ENCODE assay signal across 22 mouse cellular contexts in the genomic region with DNA sequence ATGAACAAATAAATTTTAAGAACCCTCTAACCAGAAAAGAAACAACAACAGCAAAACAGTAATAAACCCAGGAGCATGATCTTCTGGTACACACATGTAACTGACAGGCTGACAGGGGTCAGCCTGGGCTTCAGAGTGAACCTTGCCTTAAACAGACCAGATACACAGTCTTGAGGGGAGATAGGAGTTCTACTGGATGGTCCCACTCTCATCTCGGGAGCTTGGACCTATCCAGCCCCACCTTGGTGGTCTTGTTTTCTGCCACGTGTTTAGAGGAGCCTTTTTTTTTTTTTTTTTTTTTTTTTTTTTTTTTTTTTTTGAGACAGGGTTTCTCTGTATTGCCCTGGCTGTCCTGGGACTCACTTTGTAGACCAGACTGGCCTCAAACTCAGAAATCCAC. TPM values are rescaled to one million over a fixed set of nuclear protein-coding genes. Genes with fewer than 3 reads are reported as not detected.
DNase-seq lines count a peak whose midpoint lies in the region; ATAC-seq and TF ChIP-seq lines count a peak whose summit lies in the region.
"Had no signal": no experiment of that assay in that cellular context is flagged by ENCODE, and none has a peak within 500 bp of the region (broad histone marks: within the 10 kb centered on the region; RNA-seq: fewer than 3 reads in every experiment).

No protein-coding gene starts in this region.

- H3K27ac ChIP-seq in heart, embryonic 12.5 days (ENCODE audit: poor library complexity, severe bottlenecking): no peak overlapping the region
- H3K27ac ChIP-seq in heart, adult 2 months: no peak overlapping the region
- H3K27ac ChIP-seq in thymus, adult 2 months (ENCODE audit: control insufficient read depth, insufficient read depth, low read length): peak overlapping the region; percentile 99
- no peak overlapping the region for H3K27ac ChIP-seq in ES-E14 (ENCODE audit: insufficient read depth, low read depth, low read length, poor library complexity, severe bottlenecking)
- H3K27ac ChIP-seq: embryonic facial prominence, embryonic 12.5 days; embryonic facial prominence, embryonic 15.5 days; hindbrain, embryonic 12.5 days; hindbrain, embryonic 15.5 days had no signal

- TF ChIP-seq EP300 in heart, adult 2 months (IDR thresholded peaks at IDR 0.05; ENCODE audit: insufficient read depth, low read depth, low read length): no peak

- H3K9me3 ChIP-seq in heart, embryonic 12.5 days (replicated peaks): no peaks in the 10 kb centered on the region
- no peaks in the 10 kb centered on the region for H3K9me3 ChIP-seq in ES-E14 (ENCODE audit: control insufficient read depth, insufficient read depth, low read depth, low read length)
- H3K9me3 ChIP-seq: embryonic facial prominence, embryonic 12.5 days; embryonic facial prominence, embryonic 15.5 days; heart, embryonic 10.5 days; hindbrain, embryonic 12.5 days; hindbrain, embryonic 15.5 days had no signal

- H3K27me3 ChIP-seq in heart, embryonic 12.5 days (replicated peaks): peaks cover 44% of the 10 kb centered on the region
- H3K27me3 ChIP-seq in heart, adult 2 months (ENCODE audit: control insufficient read depth, insufficient read depth, low read length): no peaks in the 10 kb centered on the region
- no peaks in the 10 kb centered on the region for H3K27me3 ChIP-seq in thymus, adult 2 months (ENCODE audit: control insufficient read depth, insufficient read depth, low read length)
- H3K27me3 ChIP-seq: Patski had no signal

- no peak for TF ChIP-seq POLR2A in heart, adult 2 months (IDR thresholded peaks at IDR 0.05; ENCODE audit: insufficient read depth, low read depth, low read length)
- no peak for TF ChIP-seq POLR2A in thymus, adult 2 months (IDR thresholded peaks at IDR 0.05; ENCODE audit: control insufficient read depth, extremely low read depth, insufficient read depth, low read length, poor library complexity)

- ATAC-seq in heart, embryonic 12.5 days (ENCODE audit: insufficient number of reproducible peaks, low FRiP score): no peak
- ATAC-seq: forebrain, embryonic 14.5 days; Patski had no signal

- WGBS in heart, embryonic 12.5 days: 18% methylated on average over 2 of the region's 2 CpGs
- 49% methylated on average over 2 of the region's 2 CpGs for WGBS in heart, adult 2 months
- 4% methylated on average over 2 of the region's 2 CpGs for WGBS in thymus, adult 2 months

- peaks cover 24% of the 10 kb centered on the region for H3K4me1 ChIP-seq in heart, embryonic 12.5 days (replicated peaks)
- peaks cover 2% of the 10 kb centered on the region; the same call in 1 of the 2 replicates for H3K4me1 ChIP-seq in heart, adult 2 months (ENCODE audit: control insufficient read depth, insufficient read depth, low read length)
- peaks cover 80% of the 10 kb centered on the region for H3K4me1 ChIP-seq in thymus, adult 2 months (replicated peaks; ENCODE audit: control insufficient read depth, insufficient read depth, low read length)
- H3K4me1 ChIP-seq in ES-E14 (ENCODE audit: control insufficient read depth in 2 of 2, insufficient read depth in 2 of 2, low read length in 2 of 2, poor library complexity in 1 of 2): 0 out of 4 replicates have a peak, but pooled peaks cover 2 to 5% of the 10 kb centered on the region in 2 experiments

- TF ChIP-seq CTCF in heart, adult 2 months (IDR thresholded peaks at IDR 0.05): no peak
- no peak for TF ChIP-seq CTCF in thymus, adult 2 months (IDR thresholded peaks at IDR 0.05; ENCODE audit: borderline replicate concordance, control insufficient read depth, extremely low read depth, insufficient read depth, low read length, poor library complexity)

- H3K4me2 ChIP-seq in heart, embryonic 12.5 days: peak overlapping the region; percentile 90; the same call in 1 of the 2 replicates

- intact Hi-C loops in heart, adult 2 months (cut with DNase I): loop anchor here (5.0 kb wide), 1 partner anchor 245 kb away; no protein-coding TSS in a partner anchor

- no peak for DNase-seq in heart, adult 2 months
- no peak for DNase-seq in thymus, adult 2 months
- DNase-seq in thymus, postnatal 0 days (ENCODE audit: low spot score): no peak
- DNase-seq in ES-E14 (ENCODE audit: low read depth, low spot score): no peak
- no peak for DNase-seq in cerebellum, adult 9-11 months
- DNase-seq: adrenal gland, postnatal 10 days; adrenal gland, postnatal 36 days; B cell, adult 2 months; cerebellum, adult 18-20 months; cerebellum, adult 9-10 months; cerebellum, postnatal 25 days; gastrocnemius, postnatal 25 days; heart, adult 18-20 months had no signal

- no peaks in the 10 kb centered on the region for H3K79me2 ChIP-seq in heart, adult 2 months (replicated peaks; ENCODE audit: control insufficient read depth, insufficient read depth, low read length)

- H3K36me3 ChIP-seq in heart, embryonic 12.5 days: no peaks in the 10 kb centered on the region
- no peaks in the 10 kb centered on the region for H3K36me3 ChIP-seq in heart, adult 2 months (ENCODE audit: control insufficient read depth, insufficient read depth, low read length)
- no peaks in the 10 kb centered on the region for H3K36me3 ChIP-seq in thymus, adult 2 months (ENCODE audit: control insufficient read depth, insufficient read depth, low read length)
- H3K36me3 ChIP-seq in ES-E14 (ENCODE audit: control insufficient read depth, insufficient read depth, low read length, poor library complexity, severe bottlenecking): no peaks in the 10 kb centered on the region
- H3K36me3 ChIP-seq: embryonic facial prominence, embryonic 12.5 days; embryonic facial prominence, embryonic 15.5 days; heart, embryonic 10.5 days; hindbrain, embryonic 12.5 days; hindbrain, embryonic 15.5 days had no signal

- no peak overlapping the region for H3K4me3 ChIP-seq in heart, embryonic 12.5 days
- no peak overlapping the region for H3K4me3 ChIP-seq in heart, adult 2 months
- H3K4me3 ChIP-seq in thymus, adult 2 months (ENCODE audit: control insufficient read depth, insufficient read depth, low read length): peak overlapping the region; percentile 55
- H3K4me3 ChIP-seq in ES-E14 (ENCODE audit: insufficient read depth in 1 of 2, low read depth in 1 of 2, low read length in 2 of 2, poor library complexity in 1 of 2, severe bottlenecking in 1 of 2): no peak overlapping the region

- in situ Hi-C loops in ES-E14 (cut with MboI; ENCODE audit: low sequenced_read_pairs in 2 of 2, unreplicated experiment in 2 of 2): loop anchor here in 1 of 2 experiments (5.0 kb wide), 1 partner anchor 55 kb away; a partner anchor contains a TSS

- H3K9ac ChIP-seq in heart, embryonic 12.5 days: no peak overlapping the region
- no peak overlapping the region for H3K9ac ChIP-seq in heart, adult 2 months (ENCODE audit: low read depth, low read length)
- no peak overlapping the region for H3K9ac ChIP-seq in ES-E14 (ENCODE audit: insufficient read depth, low read depth, low read length, poor library complexity, severe bottlenecking)
- H3K9ac ChIP-seq: embryonic facial prominence, embryonic 12.5 days; embryonic facial prominence, embryonic 15.5 days; forebrain, postnatal 0 days had no signal

TF ChIP-seq in ES-E14, 5 proteins besides CTCF, POLR2A, EP300 and RAD21:
- TF ChIP-seq MAFK (IDR thresholded peaks at IDR 0.05; ENCODE audit: insufficient read depth, low read depth, low read length) (no peak), ZC3H11A (IDR thresholded peaks at IDR 0.05; ENCODE audit: borderline replicate concordance, low read depth, low read length) (no peak), HCFC1 (IDR thresholded peaks at IDR 0.05; ENCODE audit: borderline replicate concordance, insufficient read depth, low read length) (no peak), ZNF384 (IDR thresholded peaks at IDR 0.05; ENCODE audit: low read depth, low read length) (peak; percentile 61; the same call in 1 of the 2 replicates)

RNA-seq across cellular contexts. Expression of a gene that starts 54.9 kb away (rescaled TPM):
- 81.0 and 85.4 TPM in 2 replicates for polyA plus RNA-seq in heart, embryonic 12.5 days (2016; fragmentation: Nextera tagmentation; extraction: Ambion mirVana)
- total RNA-seq in heart, adult 2 months (2021): 100 to 1,000 TPM in 1 of 2 experiments, 10 to 100 TPM in 1; 85.8 to 101 TPM
- 46.8 and 65.3 TPM in 2 replicates for polyA plus RNA-seq in heart, adult 2 months (2012; rRNA removed)
- polyA plus RNA-seq in thymus, adult 2 months (2012; rRNA removed): 164 and 205 TPM in 2 replicates
- polyA plus RNA-seq in thymus, postnatal 0 days (2015; fragmentation: Nextera tagmentation; extraction: Ambion mirVana): 113 and 126 TPM in 2 replicates
- total RNA-seq in ES-E14 (2012; rRNA removed): 22.6 and 23.6 TPM in 2 replicates
